Mouse (Mus musculus): ENCODE data around the gene Tsku.

GRCm38 (mm10) chr7:98371161-98371560, 10.0 kb upstream of the Tsku start:
- no peak for TF ChIP-seq CTCF (IDR thresholded peaks at IDR 0.05; ENCODE audit: low read depth)
- TF ChIP-seq EP300 (IDR thresholded peaks at IDR 0.05; ENCODE audit: low read depth): no peak
